Mouse (Mus musculus) hindbrain, embryonic 12.5 days (tissue): ENCODE measurements around the gene Nwd2. TPM values are rescaled to one million over a fixed set of nuclear protein-coding genes. Genes with fewer than 3 reads are reported as not detected.
A peak's percentile ranks its signal among the peaks of the same experiment; 100 is the strongest.

Experiments
- ATAC-seq: fragments of 200-750 bp; cut with Nextera tagmentation; 2 replicates; pipeline ENCODE4 v1.8.0; 2017; ENCODE audit warnings: moderate TSS enrichment; ENCODE audit not compliant: low FRiP score
- H3K27ac ChIP-seq: fragments of 300-500 bp; sonication (generic); 2 replicates; pipeline ENCODE4 v1.5.1; 2016; ENCODE audit warnings: mild to moderate bottlenecking
- H3K27me3 ChIP-seq: fragments of 300-500 bp; sonication (generic); 2 replicates; pipeline ENCODE4 v1.6.1; 2016; ENCODE audit warnings: mild to moderate bottlenecking
- H3K36me3 ChIP-seq: fragments of 300-500 bp; sonication (generic); 2 replicates; pipeline ENCODE4 v1.6.1; 2016; ENCODE audit warnings: mild to moderate bottlenecking
- H3K4me1 ChIP-seq: fragments of 300-500 bp; sonication (generic); 2 replicates; pipeline ENCODE4 v1.6.1; 2016
- H3K4me2 ChIP-seq: fragments of 300-500 bp; sonication (generic); replicated peaks from 2 replicates; pipeline ENCODE4 v1.6.1; 2016; ENCODE audit warnings: mild to moderate bottlenecking
- H3K4me3 ChIP-seq: fragments of 300-500 bp; sonication (generic); 2 replicates; pipeline ENCODE4 v1.5.1; 2016; ENCODE audit warnings: mild to moderate bottlenecking
- H3K9ac ChIP-seq: fragments of 300-500 bp; sonication (generic); 2 replicates; pipeline ENCODE4 v1.6.1; 2016; ENCODE audit warnings: mild to moderate bottlenecking, moderate library complexity
- H3K9me3 ChIP-seq: fragments of 300-500 bp; sonication (generic); replicated peaks from 2 replicates; pipeline ENCODE4 v1.6.1; 2016; ENCODE audit warnings: mild to moderate bottlenecking
- WGBS: fragments of 180-500 bp; shearing (Covaris S2); methylation state at CpG from one replicate; pipeline ENCODE4 v1.1.7; 2016; 5-methylcytosine and 5-hydroxymethylcytosine counted together
- polyA plus RNA-seq: library from polyadenylated mRNA; unstranded; fragments of >200 nt; fragmentation: Nextera tagmentation; extraction: Ambion mirVana; gene quantifications from 2 replicates; pipeline ENCODE4 v1.2.1, GENCODE M21; 2016

Gene Nwd2
- polyA plus RNA-seq, 1 experiment from 2014 or later: 5.3 TPM

DNA sequence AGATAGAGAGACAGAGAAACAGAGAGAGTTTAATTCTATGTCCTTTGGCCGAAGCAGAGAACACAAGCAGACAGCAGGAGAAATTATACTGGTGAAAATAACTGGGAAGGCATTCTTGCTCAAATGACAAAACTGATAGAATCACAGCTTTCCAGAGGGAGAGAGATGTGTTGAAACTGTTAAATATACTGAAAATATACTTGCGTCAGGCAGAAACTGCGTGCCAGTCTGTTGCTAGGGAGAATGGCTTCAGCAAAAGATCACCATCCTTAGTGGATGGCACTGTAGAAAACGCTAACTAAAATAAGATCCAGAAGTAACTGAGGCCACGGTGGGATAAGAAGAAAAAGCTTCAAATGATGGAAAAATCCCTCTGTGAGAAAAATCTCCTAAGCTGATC, 18.0 kb downstream of the Nwd2 start:
- no peak overlapping the region for H3K4me3 ChIP-seq
- H3K27me3 ChIP-seq: no peaks in the 10 kb centered on the region
- WGBS: 94% methylated on average over 5 of the region's 5 CpGs
- H3K4me2 ChIP-seq: no peak overlapping the region
- no peaks in the 10 kb centered on the region for H3K4me1 ChIP-seq
- no peak for ATAC-seq
- H3K27ac ChIP-seq: no peak overlapping the region
- H3K9ac ChIP-seq: no peak overlapping the region
- no peaks in the 10 kb centered on the region for H3K9me3 ChIP-seq
- H3K36me3 ChIP-seq: no peaks in the 10 kb centered on the region

- ATAC-seq: no peak
- no peaks in the 10 kb centered on the region for H3K27me3 ChIP-seq
These were observed 27.0 kb downstream of the Nwd2 start for GRCm38 (mm10) chr5:63675934-63676333.

DNA sequence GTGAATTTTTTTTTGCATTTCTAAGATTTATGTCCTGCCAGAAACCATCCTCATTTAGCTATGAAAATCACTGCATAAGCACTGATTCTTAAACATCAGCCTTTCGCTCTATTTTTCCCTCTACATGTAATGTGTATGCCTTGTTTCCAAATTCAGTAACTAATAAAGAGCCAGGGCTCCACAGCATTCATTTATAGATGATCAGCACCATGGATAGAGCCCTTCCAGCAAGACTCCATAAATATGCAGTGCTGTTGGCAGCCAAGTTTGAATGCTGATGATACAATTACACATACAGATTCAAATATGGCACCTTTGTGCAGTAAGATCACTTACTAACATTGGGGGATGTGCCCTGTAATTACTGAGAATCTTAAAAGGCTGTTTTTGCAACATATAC, 40.2 kb downstream of the Nwd2 start:
- Histone ChIP-seq H3K4me3 (no peak overlapping the region), H3K9me3 (no peaks in the 10 kb centered on the region), H3K4me1 (no peaks in the 10 kb centered on the region), H3K27me3 (no peaks in the 10 kb centered on the region), H3K27ac (no peak overlapping the region), H3K9ac (no peak overlapping the region), H3K36me3 (no peaks in the 10 kb centered on the region), H3K4me2 (no peak overlapping the region)
- ATAC-seq: no peak
- WGBS: 74% methylated on average over 1 of the region's 1 CpGs

More at GRCm38 (mm10) chr5:63675934-63676333, 27.0 kb downstream of the Nwd2 start:
- H3K9me3 ChIP-seq: no peaks in the 10 kb centered on the region
- H3K27ac ChIP-seq: no peak overlapping the region
- no peaks in the 10 kb centered on the region for H3K36me3 ChIP-seq
- no peak overlapping the region for H3K4me3 ChIP-seq
- WGBS: 80% methylated on average over 2 of the region's 2 CpGs
- no peak overlapping the region for H3K9ac ChIP-seq
- no peak overlapping the region for H3K4me2 ChIP-seq
- H3K4me1 ChIP-seq: no peaks in the 10 kb centered on the region

DNA sequence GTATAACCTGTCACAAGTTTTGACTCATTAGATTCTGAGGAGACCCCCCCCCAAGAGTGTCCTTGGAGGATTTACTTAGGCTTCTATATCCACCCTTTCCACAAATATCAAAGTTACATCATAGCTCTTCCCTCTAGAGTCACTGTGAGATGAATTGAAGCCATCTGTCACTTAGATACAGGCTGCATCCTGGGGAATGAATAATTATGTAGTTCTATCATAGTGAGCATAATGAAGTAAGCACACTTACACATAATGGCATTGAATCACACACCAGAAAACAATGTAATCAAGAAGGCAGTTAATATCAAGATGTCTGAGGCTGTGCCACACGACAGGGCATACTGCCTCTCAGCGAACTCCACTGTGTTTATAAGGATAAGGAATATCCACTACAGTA, 47.9 kb downstream of the Nwd2 start:
- Histone ChIP-seq H3K9me3 (no peaks in the 10 kb centered on the region), H3K4me2 (no peak overlapping the region), H3K27me3 (no peaks in the 10 kb centered on the region), H3K9ac (no peak overlapping the region), H3K27ac (no peak overlapping the region), H3K4me3 (no peak overlapping the region), H3K36me3 (no peaks in the 10 kb centered on the region), H3K4me1 (no peaks in the 10 kb centered on the region)
- ATAC-seq: peak; percentile 46; the same call in 1 of the 2 replicates
- WGBS: 76% methylated on average over 2 of the region's 2 CpGs

- H3K9ac ChIP-seq: no peak overlapping the region
- no peak overlapping the region for H3K4me3 ChIP-seq
- H3K27me3 ChIP-seq: no peaks in the 10 kb centered on the region
- no peak for ATAC-seq
- H3K4me1 ChIP-seq: no peaks in the 10 kb centered on the region
- WGBS: 77% methylated on average over 5 of the region's 5 CpGs
- no peak overlapping the region for H3K27ac ChIP-seq
- H3K4me2 ChIP-seq: no peak overlapping the region
- H3K9me3 ChIP-seq: no peaks in the 10 kb centered on the region
- no peaks in the 10 kb centered on the region for H3K36me3 ChIP-seq
These were observed 48.3 kb downstream of the Nwd2 start for GRCm38 (mm10) chr5:63697196-63697595.

DNA sequence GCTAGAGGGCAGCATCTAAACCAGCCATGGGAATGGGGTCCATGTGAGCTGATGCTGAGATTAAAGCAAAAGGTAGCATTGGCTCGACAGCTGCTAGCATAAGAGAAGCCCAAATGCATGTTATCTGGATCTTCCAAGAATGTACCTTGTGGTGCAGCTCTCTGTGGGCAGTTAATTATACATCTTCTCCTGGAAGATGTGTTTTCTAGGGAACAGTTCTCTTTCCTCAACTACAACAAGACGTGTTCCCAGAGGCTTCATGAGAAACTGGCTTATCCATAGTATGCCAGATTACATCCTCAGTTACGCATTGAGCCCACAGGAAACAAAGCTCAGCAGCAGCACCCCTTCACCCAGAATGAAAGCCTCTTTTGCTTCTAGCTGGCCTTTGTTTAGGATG, 80.1 kb downstream of the Nwd2 start:
- no peak overlapping the region for H3K9ac ChIP-seq
- 69% methylated on average over 3 of the region's 3 CpGs for WGBS
- no peaks in the 10 kb centered on the region for H3K4me1 ChIP-seq
- H3K4me3 ChIP-seq: no peak overlapping the region
- H3K27me3 ChIP-seq: no peaks in the 10 kb centered on the region
- no peak overlapping the region for H3K4me2 ChIP-seq
- no peak for ATAC-seq
- H3K27ac ChIP-seq: no peak overlapping the region
- no peaks in the 10 kb centered on the region for H3K9me3 ChIP-seq
- no peaks in the 10 kb centered on the region for H3K36me3 ChIP-seq

DNA sequence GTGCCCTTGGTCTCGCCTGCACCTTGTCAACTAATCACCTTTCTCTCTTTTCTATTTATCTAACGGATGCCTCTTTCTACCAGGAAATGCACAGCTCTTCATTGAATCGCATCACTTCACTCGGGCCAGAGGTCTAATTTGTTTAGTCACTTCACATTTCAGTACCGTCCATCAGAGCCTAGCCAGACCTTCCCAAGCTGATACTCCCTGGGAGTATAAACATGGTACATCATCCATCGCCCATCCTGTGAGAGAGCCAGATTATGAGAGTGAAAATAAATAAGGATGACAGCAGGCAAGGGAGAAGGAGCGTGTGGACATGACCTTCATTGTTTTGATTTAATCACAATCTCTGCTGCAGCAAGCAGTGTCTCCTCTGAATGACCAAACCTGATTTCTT, 86.6 kb downstream of the Nwd2 start:
- Histone ChIP-seq H3K4me1 (no peaks in the 10 kb centered on the region), H3K27me3 (no peaks in the 10 kb centered on the region), H3K4me2 (no peak overlapping the region), H3K9me3 (no peaks in the 10 kb centered on the region), H3K9ac (no peak overlapping the region), H3K36me3 (no peaks in the 10 kb centered on the region), H3K27ac (no peak overlapping the region), H3K4me3 (no peak overlapping the region)
- no peak for ATAC-seq
- 71% methylated on average over 7 of the region's 7 CpGs for WGBS

DNA sequence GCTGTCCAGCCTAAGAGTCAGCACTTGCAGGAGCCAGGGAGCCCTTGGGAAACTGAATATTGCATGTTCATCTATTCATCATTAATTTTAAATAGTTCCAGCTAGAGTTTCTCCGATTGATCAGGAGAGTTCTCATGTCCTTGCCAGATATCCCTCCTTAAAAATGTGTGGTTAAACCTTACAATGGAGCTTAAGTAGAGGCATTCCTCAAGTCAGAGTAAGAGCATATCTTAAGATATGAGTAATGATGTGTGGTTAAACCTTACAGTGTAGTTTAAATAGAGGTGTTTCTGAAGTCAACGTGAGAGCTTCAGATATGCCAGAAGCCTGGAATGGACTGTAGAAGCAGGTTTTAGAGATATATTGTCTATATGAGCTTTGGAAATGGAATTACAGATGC, 94.5 kb downstream of the Nwd2 start:
- Histone ChIP-seq H3K4me1 (no peaks in the 10 kb centered on the region), H3K27ac (no peak overlapping the region), H3K4me2 (no peak overlapping the region), H3K9me3 (no peaks in the 10 kb centered on the region), H3K36me3 (no peaks in the 10 kb centered on the region), H3K9ac (no peak overlapping the region), H3K27me3 (no peaks in the 10 kb centered on the region), H3K4me3 (no peak overlapping the region)
- ATAC-seq: no peak
- 87% methylated on average over 2 of the region's 2 CpGs for WGBS

DNA sequence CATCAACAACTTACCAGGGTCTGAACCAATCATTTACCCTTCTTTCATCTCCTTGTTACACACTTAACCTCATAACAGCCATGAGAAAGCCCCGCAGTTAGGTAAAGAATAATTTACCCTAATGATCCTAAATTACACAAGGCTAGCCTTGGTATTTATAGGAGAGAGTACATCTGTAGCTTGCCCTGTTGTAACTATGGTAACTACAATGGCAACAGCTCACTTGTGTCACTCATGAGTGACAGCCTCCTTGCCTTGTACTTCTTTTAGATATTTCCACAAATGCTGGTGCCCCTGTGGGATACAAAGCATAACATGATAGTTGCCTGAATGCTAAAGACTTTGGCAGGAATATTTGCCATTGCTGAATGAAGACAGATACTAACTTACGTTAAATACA, 99.4 kb downstream of the Nwd2 start:
- H3K27me3 ChIP-seq: no peaks in the 10 kb centered on the region
- no peak overlapping the region for H3K4me3 ChIP-seq
- no peaks in the 10 kb centered on the region for H3K4me1 ChIP-seq
- no peak overlapping the region for H3K27ac ChIP-seq
- no peak for ATAC-seq
- H3K36me3 ChIP-seq: no peaks in the 10 kb centered on the region
- H3K4me2 ChIP-seq: no peak overlapping the region
- no peaks in the 10 kb centered on the region for H3K9me3 ChIP-seq
- 58% methylated on average over 2 of the region's 2 CpGs for WGBS
- H3K9ac ChIP-seq: no peak overlapping the region

DNA sequence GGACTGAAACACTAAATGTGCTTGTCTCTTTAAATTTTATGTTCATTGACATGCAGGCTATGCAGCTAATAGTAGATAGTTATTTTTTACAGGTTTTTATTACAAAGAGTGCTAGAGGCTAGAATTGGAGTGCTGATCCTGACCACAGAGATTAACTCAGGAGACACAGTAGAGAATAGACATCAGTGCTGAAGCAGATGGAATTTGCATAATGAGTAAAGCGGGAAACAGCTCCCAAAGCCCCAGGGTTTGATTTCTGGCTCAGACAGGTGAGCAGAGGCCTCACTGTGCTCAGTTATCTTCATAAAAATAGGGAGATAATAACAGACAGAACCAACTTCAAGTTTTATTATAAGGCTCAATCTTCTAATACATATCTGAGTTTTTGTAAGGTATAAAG, 99.9 kb downstream of the Nwd2 start:
- Histone ChIP-seq H3K4me3 (no peak overlapping the region), H3K27me3 (no peaks in the 10 kb centered on the region), H3K27ac (no peak overlapping the region), H3K4me2 (no peak overlapping the region), H3K4me1 (no peaks in the 10 kb centered on the region), H3K9me3 (no peaks in the 10 kb centered on the region), H3K9ac (no peak overlapping the region), H3K36me3 (no peaks in the 10 kb centered on the region)
- no peak for ATAC-seq
- WGBS: 72% methylated on average over 1 of the region's 1 CpGs

- H3K4me3 ChIP-seq: no peak overlapping the region
- no peak overlapping the region for H3K4me2 ChIP-seq
- no peaks in the 10 kb centered on the region for H3K27me3 ChIP-seq
- no peak overlapping the region for H3K27ac ChIP-seq
- H3K4me1 ChIP-seq: no peaks in the 10 kb centered on the region
- ATAC-seq: no peak
- WGBS: 75% methylated on average over 5 of the region's 5 CpGs
- H3K36me3 ChIP-seq: no peaks in the 10 kb centered on the region
- no peaks in the 10 kb centered on the region for H3K9me3 ChIP-seq
- no peak overlapping the region for H3K9ac ChIP-seq
These were observed 106.3 kb downstream of the Nwd2 start for GRCm38 (mm10) chr5:63755092-63755761.

DNA sequence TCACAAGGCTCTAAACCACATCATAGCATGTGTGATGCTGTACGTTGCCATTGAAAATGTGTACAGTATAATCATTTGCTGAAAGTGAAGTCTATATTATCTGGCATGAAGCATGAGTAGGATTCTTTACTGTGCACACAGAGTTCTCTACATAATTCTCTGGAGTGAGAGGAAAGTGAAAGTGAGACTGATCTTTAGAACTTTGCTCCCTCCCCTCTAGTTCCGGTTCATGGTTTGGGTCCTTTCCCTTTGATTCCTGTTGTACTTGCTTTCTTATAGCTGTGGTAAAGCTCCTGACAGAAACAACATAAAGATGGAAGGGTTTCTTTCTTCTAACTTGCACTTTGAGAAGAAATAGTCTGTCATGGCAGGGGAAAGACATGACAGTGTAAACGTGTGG, 107.0 kb downstream of the Nwd2 start:
- no peak overlapping the region for H3K9ac ChIP-seq
- H3K9me3 ChIP-seq: no peaks in the 10 kb centered on the region
- H3K27ac ChIP-seq: no peak overlapping the region
- ATAC-seq: no peak
- no peaks in the 10 kb centered on the region for H3K27me3 ChIP-seq
- H3K4me2 ChIP-seq: no peak overlapping the region
- 86% methylated on average over 3 of the region's 3 CpGs for WGBS
- no peak overlapping the region for H3K4me3 ChIP-seq
- no peaks in the 10 kb centered on the region for H3K36me3 ChIP-seq
- H3K4me1 ChIP-seq: no peaks in the 10 kb centered on the region

DNA sequence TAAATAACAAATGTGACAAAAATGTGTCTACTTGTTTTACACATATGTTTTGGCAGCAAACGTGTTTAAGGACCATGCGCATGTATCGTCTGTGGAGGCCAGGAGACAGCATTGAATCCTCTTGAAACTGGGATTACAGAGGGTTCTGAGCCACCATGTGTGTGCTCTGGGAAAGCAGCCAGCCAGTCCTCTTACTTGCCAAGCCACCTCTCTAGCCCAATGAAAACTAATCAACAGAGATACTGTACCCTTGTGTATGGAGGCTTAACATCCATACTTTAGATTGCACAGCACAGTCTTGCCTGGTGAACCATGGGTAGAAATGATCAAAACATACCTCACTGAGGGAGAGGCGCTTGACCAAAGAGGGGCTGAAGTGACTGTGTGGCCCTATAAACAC, 117.0 kb downstream of the Nwd2 start:
- Histone ChIP-seq H3K36me3 (no peaks in the 10 kb centered on the region), H3K4me1 (no peaks in the 10 kb centered on the region), H3K4me3 (no peak overlapping the region), H3K27ac (no peak overlapping the region), H3K4me2 (no peak overlapping the region), H3K9ac (no peak overlapping the region), H3K9me3 (no peaks in the 10 kb centered on the region), H3K27me3 (no peaks in the 10 kb centered on the region)
- WGBS: 92% methylated on average over 4 of the region's 4 CpGs
- no peak for ATAC-seq
